Mouse (Mus musculus) limb, embryonic 12.5 days (tissue): ENCODE measurements at regions not wholly inside any gene's neighbourhood (a gene's known extent, or its start where the extent isn't known, plus 50 kb on each side); places are given as distances from the start of the nearest gene placed in this dataset.

Experiments
- ATAC-seq: fragments of 200-750 bp; cut with Nextera tagmentation; 2 replicates; pipeline ENCODE4 v1.8.0; 2017; ENCODE audit warnings: low read depth, moderate TSS enrichment; ENCODE audit not compliant: insufficient number of reproducible peaks, insufficient read depth, low FRiP score, low TSS enrichment
- H3K27ac ChIP-seq: fragments of 300-500 bp; sonication (generic); 2 replicates; pipeline ENCODE4 v1.5.1; 2016; ENCODE audit warnings: mild to moderate bottlenecking, moderate library complexity
- H3K27me3 ChIP-seq: fragments of 300-500 bp; sonication (generic); 2 replicates; pipeline ENCODE4 v1.6.1; 2016; ENCODE audit warnings: mild to moderate bottlenecking, moderate library complexity
- H3K36me3 ChIP-seq: fragments of 300-500 bp; sonication (generic); 2 replicates; pipeline ENCODE4 v1.6.1; 2016; ENCODE audit warnings: mild to moderate bottlenecking, moderate library complexity
- H3K4me1 ChIP-seq: fragments of 300-500 bp; sonication (generic); replicated peaks from 2 replicates; pipeline ENCODE4 v1.6.1; 2016
- H3K4me2 ChIP-seq: fragments of 300-500 bp; sonication (generic); 2 replicates; pipeline ENCODE4 v1.6.1; 2016; ENCODE audit warnings: mild to moderate bottlenecking, moderate library complexity
- H3K4me3 ChIP-seq: fragments of 300-500 bp; sonication (generic); replicated peaks from 2 replicates; pipeline ENCODE4 v1.5.1; 2016; ENCODE audit warnings: mild to moderate bottlenecking
- H3K9ac ChIP-seq: fragments of 300-500 bp; sonication (generic); replicated peaks from 2 replicates; pipeline ENCODE4 v1.6.1; 2016; ENCODE audit warnings: mild to moderate bottlenecking, moderate library complexity
- H3K9me3 ChIP-seq: fragments of 300-500 bp; sonication (generic); 2 replicates; pipeline ENCODE4 v1.6.1; 2016; ENCODE audit warnings: mild to moderate bottlenecking, moderate library complexity
- WGBS: fragments of 180-500 bp; shearing (Covaris S2); methylation state at CpG from one replicate; pipeline ENCODE4 v1.1.7; 2016; 5-methylcytosine and 5-hydroxymethylcytosine counted together

- H3K36me3 ChIP-seq: no peaks in the 10 kb centered on the region
- ATAC-seq: no peak
- H3K9ac ChIP-seq: no peak overlapping the region
- H3K27ac ChIP-seq: no peak overlapping the region
- WGBS: 18% methylated on average over 7 of the region's 7 CpGs
- peaks cover 4% of the 10 kb centered on the region; the same call in 1 of the 2 replicates for H3K4me1 ChIP-seq
- H3K4me2 ChIP-seq: no peak overlapping the region; the same call in 1 of the 2 replicates
- H3K27me3 ChIP-seq: no peaks in the 10 kb centered on the region; the same call in 1 of the 2 replicates
- no peak overlapping the region for H3K4me3 ChIP-seq
- no peaks in the 10 kb centered on the region for H3K9me3 ChIP-seq
Measured at GRCm38 (mm10) chr7:66531111-66531510, 103.8 kb upstream of the Aldh1a3 start.

- WGBS: 74% methylated on average over 4 of the region's 4 CpGs
- H3K9me3 ChIP-seq: no peaks in the 10 kb centered on the region
- H3K9ac ChIP-seq: no peak overlapping the region
- no peak overlapping the region for H3K4me3 ChIP-seq
- peaks cover 14% of the 10 kb centered on the region; the same call in 1 of the 2 replicates for H3K4me1 ChIP-seq
- H3K27ac ChIP-seq: no peak overlapping the region
- no peak for ATAC-seq
- no peak overlapping the region for H3K4me2 ChIP-seq
- H3K27me3 ChIP-seq: no peaks in the 10 kb centered on the region; the same call in 1 of the 2 replicates
- no peaks in the 10 kb centered on the region for H3K36me3 ChIP-seq
Measured at GRCm38 (mm10) chr7:66528881-66529280, 101.6 kb upstream of the Aldh1a3 start.

GRCm38 (mm10) chr7:66523959-66524358, 96.6 kb upstream of the Aldh1a3 start:
- Histone ChIP-seq H3K4me3 (no peak overlapping the region), H3K9ac (no peak overlapping the region), H3K27ac (peak overlapping the region; percentile 23; the same call in 1 of the 2 replicates), H3K4me1 (peaks cover 16% of the 10 kb centered on the region; the same call in 1 of the 2 replicates), H3K27me3 (no peaks in the 10 kb centered on the region), H3K4me2 (no peak overlapping the region), H3K36me3 (no peaks in the 10 kb centered on the region), H3K9me3 (no peaks in the 10 kb centered on the region)
- no peak for ATAC-seq
- WGBS: 41% methylated on average over 7 of the region's 7 CpGs

- H3K27ac ChIP-seq: no peak overlapping the region
- 80% methylated on average over 2 of the region's 2 CpGs for WGBS
- no peak overlapping the region for H3K4me2 ChIP-seq
- H3K36me3 ChIP-seq: no peaks in the 10 kb centered on the region
- no peak for ATAC-seq
- H3K27me3 ChIP-seq: no peaks in the 10 kb centered on the region
- H3K9ac ChIP-seq: no peak overlapping the region
- peaks cover 16% of the 10 kb centered on the region; the same call in 1 of the 2 replicates for H3K4me1 ChIP-seq
- no peaks in the 10 kb centered on the region for H3K9me3 ChIP-seq
- no peak overlapping the region for H3K4me3 ChIP-seq
Measured at GRCm38 (mm10) chr7:66521522-66521921, 94.2 kb upstream of the Aldh1a3 start.

GRCm38 (mm10) chr7:66516143-66516542, 88.8 kb upstream of the Aldh1a3 start:
- Histone ChIP-seq H3K27me3 (no peaks in the 10 kb centered on the region), H3K9ac (no peak overlapping the region), H3K4me1 (no peaks in the 10 kb centered on the region), H3K36me3 (no peaks in the 10 kb centered on the region), H3K27ac (no peak overlapping the region), H3K4me2 (no peak overlapping the region), H3K9me3 (peaks cover 13% of the 10 kb centered on the region), H3K4me3 (no peak overlapping the region)
- no peak for ATAC-seq
- 59% methylated on average over 4 of the region's 4 CpGs for WGBS

- no peaks in the 10 kb centered on the region for H3K4me1 ChIP-seq
- no peak for ATAC-seq
- no peak overlapping the region for H3K4me2 ChIP-seq
- no peaks in the 10 kb centered on the region for H3K27me3 ChIP-seq
- H3K9me3 ChIP-seq: peaks cover 14% of the 10 kb centered on the region
- no peak overlapping the region for H3K27ac ChIP-seq
- no peak overlapping the region for H3K9ac ChIP-seq
- H3K4me3 ChIP-seq: no peak overlapping the region
- WGBS: 60% methylated on average over 3 of the region's 3 CpGs
- no peaks in the 10 kb centered on the region for H3K36me3 ChIP-seq
Measured at GRCm38 (mm10) chr7:66513411-66513810, 86.1 kb upstream of the Aldh1a3 start.

- Histone ChIP-seq H3K9me3 (peaks cover 10% of the 10 kb centered on the region; the same call in 1 of the 2 replicates), H3K36me3 (no peaks in the 10 kb centered on the region), H3K27me3 (no peaks in the 10 kb centered on the region), H3K4me2 (no peak overlapping the region), H3K27ac (peak overlapping the region; percentile 75), H3K4me3 (no peak overlapping the region), H3K9ac (no peak overlapping the region), H3K4me1 (peaks cover 37% of the 10 kb centered on the region)
- ATAC-seq: peak; percentile 42; the same call in 1 of the 2 replicates
- 9% methylated on average over 2 of the region's 2 CpGs for WGBS
Measured at GRCm38 (mm10) chr7:66505734-66506133, 78.4 kb upstream of the Aldh1a3 start.

- H3K9ac ChIP-seq: no peak overlapping the region
- no peaks in the 10 kb centered on the region for H3K27me3 ChIP-seq
- no peak for ATAC-seq
- H3K4me3 ChIP-seq: no peak overlapping the region
- no peak overlapping the region for H3K27ac ChIP-seq
- H3K36me3 ChIP-seq: no peaks in the 10 kb centered on the region
- H3K4me2 ChIP-seq: no peak overlapping the region
- 89% methylated on average over 4 of the region's 4 CpGs for WGBS
- peaks cover 37% of the 10 kb centered on the region for H3K4me1 ChIP-seq
- H3K9me3 ChIP-seq: peaks cover 10% of the 10 kb centered on the region; the same call in 1 of the 2 replicates
Measured at GRCm38 (mm10) chr7:66504519-66504918, 77.2 kb upstream of the Aldh1a3 start.

- H3K27ac ChIP-seq: no peak overlapping the region
- H3K9ac ChIP-seq: no peak overlapping the region
- no peaks in the 10 kb centered on the region for H3K9me3 ChIP-seq
- no peaks in the 10 kb centered on the region for H3K27me3 ChIP-seq
- H3K36me3 ChIP-seq: no peaks in the 10 kb centered on the region
- no peak overlapping the region for H3K4me3 ChIP-seq
- peaks cover 35% of the 10 kb centered on the region for H3K4me1 ChIP-seq
- H3K4me2 ChIP-seq: no peak overlapping the region
- no peak for ATAC-seq
- 63% methylated on average over 6 of the region's 6 CpGs for WGBS
Measured at GRCm38 (mm10) chr7:66501425-66501824, 74.1 kb upstream of the Aldh1a3 start.

- Histone ChIP-seq H3K4me1 (peaks cover 6% of the 10 kb centered on the region), H3K27me3 (no peaks in the 10 kb centered on the region), H3K9me3 (no peaks in the 10 kb centered on the region), H3K4me2 (no peak overlapping the region), H3K9ac (no peak overlapping the region), H3K36me3 (no peaks in the 10 kb centered on the region), H3K27ac (0 out of 2 replicates have a peak overlapping the region, but pooled peaks have one; percentile 2), H3K4me3 (no peak overlapping the region)
- ATAC-seq: no peak
- WGBS: 58% methylated on average over 1 of the region's 1 CpGs
Measured at GRCm38 (mm10) chr7:66497480-66497879, 70.2 kb upstream of the Aldh1a3 start.

GRCm38 (mm10) chr7:66493216-66493885, 66.0 kb upstream of the Aldh1a3 start:
- 79% methylated on average over 10 of the region's 10 CpGs for WGBS
- Histone ChIP-seq H3K27me3 (no peaks in the 10 kb centered on the region), H3K27ac (no peak overlapping the region), H3K9ac (no peak overlapping the region), H3K4me3 (no peak overlapping the region), H3K4me1 (no peaks in the 10 kb centered on the region), H3K9me3 (no peaks in the 10 kb centered on the region), H3K4me2 (no peak overlapping the region), H3K36me3 (no peaks in the 10 kb centered on the region)
- ATAC-seq: no peak

GRCm38 (mm10) chr7:66492748-66493147, 65.4 kb upstream of the Aldh1a3 start:
- 80% methylated on average over 12 of the region's 12 CpGs for WGBS

More at GRCm38 (mm10) chr7:66492748-66493147, 65.4 kb upstream of the Aldh1a3 start:
- Histone ChIP-seq H3K4me3 (no peak overlapping the region), H3K36me3 (no peaks in the 10 kb centered on the region), H3K4me2 (no peak overlapping the region), H3K27ac (no peak overlapping the region), H3K4me1 (no peaks in the 10 kb centered on the region), H3K27me3 (no peaks in the 10 kb centered on the region), H3K9me3 (no peaks in the 10 kb centered on the region), H3K9ac (no peak overlapping the region)
- ATAC-seq: no peak
